Mouse (Mus musculus): ENCODE measurements around the gene Gramd4. TPM values are rescaled to one million over a fixed set of nuclear protein-coding genes. Genes with fewer than 3 reads are reported as not detected.
"Not testable (repeated sequence)": the region's sequence is repeated elsewhere in the genome, so short reads cannot be mapped to it uniquely, and the experiment has no call there.

Gramd4 gene
- total RNA-seq, 2 experiments from 2014 or later: 30.1 to 33.6 TPM

GRCm38 (mm10) chr15:86091201-86091997, 33.9 kb downstream of the Gramd4 start:
- no peak for DNase-seq

GRCm38 (mm10) chr15:86091998-86092670, 34.6 kb downstream of the Gramd4 start:
- DNase-seq: no peak

DNA sequence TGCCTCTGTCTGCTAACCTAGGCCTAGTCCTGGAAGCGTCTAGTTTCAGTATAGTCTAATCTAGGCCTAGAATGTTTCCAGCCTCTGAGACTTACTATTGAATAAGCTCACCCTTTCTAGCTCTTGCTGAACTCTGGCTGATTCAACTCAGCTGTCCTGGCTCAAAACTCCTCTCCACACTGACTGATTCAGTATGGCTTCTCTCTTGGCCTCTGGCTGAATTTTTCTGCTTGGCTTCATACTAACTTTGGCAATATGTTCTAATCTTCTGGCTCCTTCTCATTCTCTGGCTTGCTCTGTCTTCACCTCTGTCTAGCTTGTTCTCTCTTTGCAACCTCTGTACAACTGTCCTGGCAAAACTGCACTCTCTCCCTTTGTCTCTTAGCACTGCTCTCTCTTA, 35.7 kb downstream of the Gramd4 start:
- DNase-seq: no peak

DNA sequence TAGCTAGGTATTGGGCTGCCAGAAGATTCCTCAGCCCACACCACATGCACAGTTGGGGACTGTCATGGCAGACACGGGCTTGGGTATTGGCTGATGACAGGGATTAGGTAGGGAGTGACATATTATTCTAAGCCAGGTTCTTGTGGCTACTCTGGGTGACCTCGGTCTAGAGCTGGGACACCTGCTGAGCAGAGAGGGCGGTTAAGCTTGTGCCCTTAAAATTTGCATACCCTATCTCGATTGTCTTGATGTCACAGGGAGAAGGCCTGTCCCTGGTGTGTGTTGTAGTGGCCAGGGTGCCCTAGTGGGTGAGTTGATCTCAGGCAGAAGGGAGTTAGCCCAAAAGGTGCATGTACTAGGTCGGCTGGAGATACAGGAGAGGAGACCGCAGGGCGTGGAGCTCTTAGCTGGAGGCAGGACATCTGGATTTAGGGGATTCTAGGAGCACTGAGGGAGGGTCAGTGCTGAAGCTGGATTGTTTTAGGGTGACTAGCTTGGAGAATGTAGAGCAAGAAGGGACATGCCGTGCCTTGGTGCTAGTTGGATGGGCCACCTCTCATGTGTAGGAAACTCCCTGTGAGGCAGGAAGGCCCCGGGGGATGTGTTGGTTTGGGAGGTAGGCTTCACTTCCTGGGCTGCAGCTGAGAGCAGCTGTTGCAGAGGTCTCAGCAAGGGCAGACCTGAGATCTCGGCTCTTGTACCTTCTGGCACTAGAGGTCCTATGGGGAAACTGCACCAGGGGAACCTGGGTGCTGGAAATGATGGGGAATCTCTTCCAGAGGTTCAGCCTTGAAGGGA, 37.0 kb downstream of the Gramd4 start:
- DNase-seq: no peak

DNA sequence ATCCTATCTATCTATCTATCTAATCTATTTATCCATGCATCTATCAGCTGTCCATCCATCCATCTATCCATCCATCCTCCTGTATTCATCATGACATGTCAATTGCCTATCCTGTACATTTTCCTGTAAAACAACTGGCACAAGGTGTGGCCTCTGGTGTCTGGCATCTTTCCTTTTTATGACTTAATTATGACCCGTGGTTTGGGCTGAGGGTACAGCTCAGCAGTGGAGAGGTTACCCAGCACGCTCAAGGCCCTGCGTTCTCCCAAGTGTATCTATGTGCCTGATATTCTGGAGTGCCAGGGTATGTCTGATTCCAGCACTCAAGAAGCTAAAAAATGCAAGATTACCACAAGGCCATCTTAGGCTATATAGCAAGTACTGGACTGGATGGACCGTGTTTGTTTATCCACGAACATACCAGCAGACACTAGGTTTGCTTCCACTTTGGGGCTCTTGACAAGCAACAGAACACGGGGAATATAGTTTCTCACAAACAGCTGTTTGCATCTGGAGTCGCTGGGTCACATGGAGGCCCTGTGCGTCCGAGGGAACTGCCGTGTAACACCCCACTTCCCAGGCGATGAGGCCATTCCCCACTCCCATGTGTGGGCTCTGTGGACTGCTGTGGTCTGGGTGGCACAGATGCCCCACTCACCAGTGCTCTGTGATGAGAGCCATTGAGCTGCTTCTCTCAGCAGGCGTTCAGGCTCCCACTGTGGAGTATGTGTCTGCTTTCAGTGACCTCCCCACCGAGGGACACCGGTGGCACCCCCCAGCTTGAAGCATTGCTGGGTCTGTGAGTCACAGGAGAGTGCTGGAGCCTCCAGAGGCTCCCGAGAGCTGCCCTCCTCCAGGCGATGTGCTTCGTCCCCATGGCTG, 38.5 kb downstream of the Gramd4 start:
- no peak for DNase-seq

- not testable (repeated sequence) for DNase-seq
These were observed 39.1 kb downstream of the Gramd4 start for GRCm38 (mm10) chr15:86096604-86097020.

GRCm38 (mm10) chr15:86097871-86098270, 40.4 kb downstream of the Gramd4 start:
- no peak for DNase-seq

- no peak for DNase-seq
These were observed 44.1 kb downstream of the Gramd4 start for GRCm38 (mm10) chr15:86101585-86101984.

GRCm38 (mm10) chr15:86102308-86102707, 44.8 kb downstream of the Gramd4 start:
- DNase-seq: no peak

GRCm38 (mm10) chr15:86104401-86105344, 47.2 kb downstream of the Gramd4 start:
- peak; percentile 60 for DNase-seq

DNA sequence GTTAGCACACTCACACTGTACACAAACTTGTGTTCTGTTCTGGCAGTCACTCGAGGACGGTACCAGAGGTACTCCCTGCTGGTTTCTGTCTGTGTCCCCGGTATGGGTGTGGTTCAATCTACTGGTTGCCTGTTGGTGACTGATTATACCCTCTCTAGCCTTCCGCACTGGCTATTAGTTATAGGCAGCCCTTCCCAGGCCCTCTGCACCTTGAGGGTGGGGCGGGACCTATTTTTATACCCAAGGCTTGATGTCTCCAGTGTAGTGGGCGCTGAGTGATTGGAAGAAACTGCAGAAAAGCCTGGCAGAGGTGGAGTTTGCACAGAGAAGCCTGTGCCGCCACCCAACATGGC, 47.8 kb downstream of the Gramd4 start:
- no peak for DNase-seq

DNA sequence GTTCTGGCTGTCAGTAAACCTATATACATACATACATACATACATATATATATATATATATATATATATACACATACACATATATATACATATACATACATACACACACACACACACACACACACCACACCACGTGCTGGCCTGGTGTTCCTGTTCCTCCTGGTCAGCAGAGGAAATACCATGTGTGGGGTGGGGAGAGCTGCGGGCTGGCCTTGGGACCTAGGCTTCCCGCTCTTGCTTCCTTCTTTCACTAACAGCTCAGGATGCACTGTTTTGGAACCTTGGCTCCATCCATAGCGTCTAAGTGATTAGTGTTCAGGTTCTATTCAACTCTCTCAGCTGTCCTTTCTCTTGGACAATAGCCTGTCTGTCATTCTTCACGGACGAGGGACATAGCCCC, 48.3 kb downstream of the Gramd4 start:
- DNase-seq: no peak

- peak; percentile 50 for DNase-seq
These were observed 50.5 kb downstream of the Gramd4 start for GRCm38 (mm10) chr15:86107831-86108471.

GRCm38 (mm10) chr15:86109245-86109644, 51.8 kb downstream of the Gramd4 start:
- DNase-seq: peak; percentile 68

- peak; percentile 75 for DNase-seq
These were observed 52.2 kb downstream of the Gramd4 start for GRCm38 (mm10) chr15:86109650-86110211.

DNA sequence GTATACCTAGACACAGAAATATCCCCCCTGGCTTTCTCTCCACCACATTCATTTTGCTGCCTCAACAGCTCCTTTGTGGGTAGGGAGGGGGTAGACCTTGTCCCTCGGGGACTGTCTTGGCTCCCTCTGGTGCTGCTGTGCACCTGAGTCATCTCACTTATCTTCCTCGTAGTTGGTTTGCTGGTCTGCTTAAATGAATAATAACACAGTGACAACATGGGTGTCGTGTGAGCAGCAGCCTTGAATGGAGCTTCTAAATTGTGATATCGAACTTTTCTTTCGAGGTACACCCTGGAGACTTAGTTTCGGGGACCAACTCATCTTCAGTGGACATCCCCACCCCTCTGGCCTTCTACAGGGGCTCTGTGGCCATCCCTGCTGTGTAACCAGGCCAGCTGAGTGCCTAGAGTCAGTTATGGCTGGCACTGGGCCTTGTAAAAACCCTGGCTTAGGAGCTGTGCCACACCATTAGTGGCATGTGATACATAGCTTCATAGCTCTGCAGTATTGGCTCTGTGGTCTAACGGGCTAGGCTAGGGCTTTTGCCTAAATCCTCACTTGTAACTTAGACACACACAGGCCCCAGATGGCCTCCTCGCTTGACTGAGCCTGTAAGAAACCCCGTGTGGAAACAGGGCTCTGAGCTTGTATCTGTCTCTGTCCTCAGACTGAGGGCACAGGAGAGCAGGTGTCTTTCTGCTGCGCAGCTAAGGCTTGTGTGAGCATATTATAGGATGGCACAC, 53.0 kb downstream of the Gramd4 start:
- no peak for DNase-seq

GRCm38 (mm10) chr15:86112707-86113341, 55.3 kb downstream of the Gramd4 start:
- no peak for DNase-seq

DNA sequence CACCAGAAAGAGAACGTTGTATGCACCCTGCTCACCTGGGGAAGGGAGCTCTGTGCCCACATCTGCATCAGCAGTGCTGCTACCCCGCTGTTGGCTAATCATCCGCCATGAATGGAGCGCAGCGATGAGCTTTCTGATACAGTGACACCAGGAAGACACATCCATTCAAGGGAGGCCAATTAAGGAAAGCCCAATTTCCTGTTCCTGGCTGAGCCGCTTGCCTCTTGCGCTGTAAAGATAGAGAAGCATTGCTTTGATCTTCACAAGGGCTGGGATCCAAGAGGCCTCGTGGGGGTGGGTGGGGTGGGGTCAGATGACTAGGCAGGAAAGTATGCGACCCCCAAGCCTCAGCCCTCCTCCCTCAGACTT, 55.8 kb downstream of the Gramd4 start:
- no peak for DNase-seq

- DNase-seq: peak; percentile 55
These were observed 58.9 kb downstream of the Gramd4 start for GRCm38 (mm10) chr15:86116421-86116820.
